Mouse (Mus musculus): ENCODE measurements around the gene Tns3. TPM values are rescaled to one million over a fixed set of nuclear protein-coding genes. Genes with fewer than 3 reads are reported as not detected.

Tns3 gene
- polyA plus RNA-seq, 1 experiment from 2014 or later = 4.1 TPM

DNA sequence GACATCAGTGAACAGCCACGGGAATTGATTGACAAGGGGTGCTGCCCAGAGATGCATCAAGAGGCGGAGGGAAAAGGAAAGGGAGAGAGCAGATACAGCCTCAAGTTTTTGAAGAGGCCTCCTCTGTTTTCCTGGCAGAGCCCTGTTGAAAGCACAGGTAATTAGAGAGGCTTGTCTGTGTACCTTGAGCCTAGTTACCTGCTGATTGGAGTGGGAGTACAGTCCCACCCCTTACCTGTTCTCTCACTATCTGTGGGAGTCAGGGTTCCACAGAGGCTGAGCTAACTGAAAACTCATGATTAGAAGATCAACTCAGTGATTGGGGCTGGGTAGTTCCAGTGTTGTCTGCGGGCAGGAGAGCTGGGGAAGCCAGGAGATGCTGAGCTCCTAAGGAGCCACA, 22.2 kb upstream of the Tns3 start:
- no peaks in the 10 kb centered on the region for H3K36me3 ChIP-seq (ENCODE audit: control insufficient read depth, insufficient read depth)
- WGBS (ENCODE audit: insufficient replicate concordance) = 36% methylated on average over 3 of the region's 3 CpGs
- H3K9me3 ChIP-seq (replicated peaks; ENCODE audit: control insufficient read depth, low read length) = no peaks in the 10 kb centered on the region
- H3K27ac ChIP-seq (ENCODE audit: low read length) = no peak overlapping the region
- no peak for ATAC-seq (ENCODE audit: low read depth)
- H3K4me2 ChIP-seq (ENCODE audit: low read depth, low read length) = no peak overlapping the region
- no peak overlapping the region for H3K9ac ChIP-seq (ENCODE audit: low read depth, low read length)
- H3K4me3 ChIP-seq (ENCODE audit: low read depth, low read length) = no peak overlapping the region
- H3K27me3 ChIP-seq (ENCODE audit: control insufficient read depth, insufficient read depth, low read depth, low read length) = no peaks in the 10 kb centered on the region
- no peaks in the 10 kb centered on the region for H3K4me1 ChIP-seq (ENCODE audit: control insufficient read depth, low read depth, low read length)

DNA sequence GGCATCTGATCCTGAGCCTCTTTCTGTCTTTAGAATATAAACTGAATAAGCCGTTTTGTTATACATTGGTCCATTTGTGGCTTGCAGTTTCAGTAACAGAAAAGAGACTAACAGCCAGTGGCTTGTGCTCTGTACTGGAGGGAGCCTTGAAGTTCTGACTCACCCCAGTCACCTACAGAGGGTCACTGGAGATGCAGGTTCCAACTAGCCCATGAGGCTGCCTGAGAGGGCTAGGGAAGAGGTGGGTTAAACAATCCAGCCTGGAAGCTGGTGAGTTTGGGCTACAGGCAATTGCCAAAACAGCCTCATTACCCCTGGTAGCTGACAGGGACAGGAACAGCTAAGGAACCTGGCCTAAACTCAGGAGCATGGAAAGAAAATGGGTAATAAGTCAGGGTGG, 21.7 kb upstream of the Tns3 start:
- Histone ChIP-seq H3K4me3 (ENCODE audit: low read depth, low read length) (no peak overlapping the region), H3K9ac (ENCODE audit: low read depth, low read length) (no peak overlapping the region), H3K27me3 (ENCODE audit: control insufficient read depth, insufficient read depth, low read depth, low read length) (no peaks in the 10 kb centered on the region), H3K4me1 (ENCODE audit: control insufficient read depth, low read depth, low read length) (no peaks in the 10 kb centered on the region), H3K4me2 (ENCODE audit: low read depth, low read length) (no peak overlapping the region), H3K9me3 (replicated peaks; ENCODE audit: control insufficient read depth, low read length) (no peaks in the 10 kb centered on the region), H3K27ac (ENCODE audit: low read length) (no peak overlapping the region), H3K36me3 (ENCODE audit: control insufficient read depth, insufficient read depth) (no peaks in the 10 kb centered on the region)
- 61% methylated on average over 1 of the region's 1 CpGs for WGBS (ENCODE audit: insufficient replicate concordance)
- no peak for ATAC-seq (ENCODE audit: low read depth)

DNA sequence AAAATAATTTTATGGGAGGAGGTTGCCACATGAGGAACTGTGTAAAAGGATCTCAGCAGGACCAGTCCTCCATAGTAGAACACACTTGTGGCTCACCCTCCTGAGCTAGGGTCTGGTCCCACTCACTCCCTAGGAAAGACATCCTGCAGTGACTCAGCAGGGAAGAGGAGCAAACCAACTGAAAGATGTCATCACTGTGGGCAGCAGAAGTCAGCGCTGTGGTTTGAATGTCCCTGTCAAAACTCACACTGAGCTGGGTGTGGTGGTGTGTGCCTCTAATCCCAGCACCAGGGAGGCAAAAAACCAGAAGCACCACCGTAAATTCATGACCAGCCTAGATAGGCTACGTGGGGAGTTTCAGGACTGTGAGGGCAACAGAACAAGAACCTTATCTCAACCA, 20.9 kb upstream of the Tns3 start:
- no peak overlapping the region for H3K27ac ChIP-seq (ENCODE audit: low read length)
- H3K4me3 ChIP-seq (ENCODE audit: low read depth, low read length) = no peak overlapping the region
- no peaks in the 10 kb centered on the region for H3K27me3 ChIP-seq (ENCODE audit: control insufficient read depth, insufficient read depth, low read depth, low read length)
- H3K9ac ChIP-seq (ENCODE audit: low read depth, low read length) = no peak overlapping the region
- no peaks in the 10 kb centered on the region for H3K36me3 ChIP-seq (ENCODE audit: control insufficient read depth, insufficient read depth)
- no peak for ATAC-seq (ENCODE audit: low read depth)
- no peaks in the 10 kb centered on the region for H3K4me1 ChIP-seq (ENCODE audit: control insufficient read depth, low read depth, low read length)
- no peak overlapping the region for H3K4me2 ChIP-seq (ENCODE audit: low read depth, low read length)
- H3K9me3 ChIP-seq (replicated peaks; ENCODE audit: control insufficient read depth, low read length) = no peaks in the 10 kb centered on the region
- WGBS (ENCODE audit: insufficient replicate concordance) = 13% methylated on average over 3 of the region's 3 CpGs

DNA sequence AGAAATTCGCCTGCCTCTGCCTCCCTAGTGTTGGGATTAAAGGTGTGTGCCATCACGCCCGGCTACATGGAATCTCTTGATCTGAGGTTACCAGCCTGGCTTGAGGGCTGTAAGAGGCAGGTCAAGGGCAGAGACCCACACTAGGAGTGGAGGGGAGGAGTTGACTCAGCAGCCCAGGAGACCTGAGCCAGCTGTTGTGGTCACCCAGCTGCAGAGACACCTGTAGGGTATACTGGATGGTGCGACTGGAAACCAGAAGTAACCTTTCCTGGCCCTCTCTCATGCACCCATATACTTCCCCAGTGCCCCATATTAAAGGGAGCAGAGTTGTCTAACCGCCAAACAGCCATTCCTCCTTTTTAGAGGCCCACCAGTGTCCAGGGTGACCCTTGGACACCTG, 19.9 kb upstream of the Tns3 start:
- H3K36me3 ChIP-seq (ENCODE audit: control insufficient read depth, insufficient read depth) = no peaks in the 10 kb centered on the region
- H3K27ac ChIP-seq (ENCODE audit: low read length) = no peak overlapping the region
- no peaks in the 10 kb centered on the region for H3K27me3 ChIP-seq (ENCODE audit: control insufficient read depth, insufficient read depth, low read depth, low read length)
- no peaks in the 10 kb centered on the region for H3K4me1 ChIP-seq (ENCODE audit: control insufficient read depth, low read depth, low read length)
- WGBS (ENCODE audit: insufficient replicate concordance) = 57% methylated on average over 5 of the region's 5 CpGs
- H3K9me3 ChIP-seq (replicated peaks; ENCODE audit: control insufficient read depth, low read length) = no peaks in the 10 kb centered on the region
- no peak overlapping the region for H3K9ac ChIP-seq (ENCODE audit: low read depth, low read length)
- H3K4me2 ChIP-seq (ENCODE audit: low read depth, low read length) = no peak overlapping the region
- no peak for ATAC-seq (ENCODE audit: low read depth)
- H3K4me3 ChIP-seq (ENCODE audit: low read depth, low read length) = no peak overlapping the region

DNA sequence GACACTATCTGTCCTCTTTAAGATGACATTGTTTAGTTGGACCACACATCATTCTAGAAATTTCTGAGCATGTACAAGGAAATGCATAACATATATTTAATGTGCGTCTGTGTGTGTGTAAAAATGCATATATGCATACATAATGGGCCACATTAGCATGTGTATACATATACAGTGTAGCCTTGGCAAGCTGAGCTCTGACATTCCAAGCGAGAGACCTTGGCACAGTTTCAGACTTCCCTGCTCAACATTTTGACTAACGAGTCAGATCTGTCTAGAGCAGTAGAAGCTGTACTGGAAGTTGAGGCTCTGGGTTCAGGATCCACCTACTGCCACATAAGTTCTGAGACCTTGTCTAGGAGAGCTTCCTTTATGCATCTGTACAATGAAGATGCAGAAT, 17.0 kb upstream of the Tns3 start:
- no peaks in the 10 kb centered on the region for H3K27me3 ChIP-seq (ENCODE audit: control insufficient read depth, insufficient read depth, low read depth, low read length)
- no peak overlapping the region for H3K9ac ChIP-seq (ENCODE audit: low read depth, low read length)
- H3K27ac ChIP-seq (ENCODE audit: low read length) = no peak overlapping the region
- no peak for ATAC-seq (ENCODE audit: low read depth)
- no peaks in the 10 kb centered on the region for H3K4me1 ChIP-seq (ENCODE audit: control insufficient read depth, low read depth, low read length)
- no peaks in the 10 kb centered on the region for H3K36me3 ChIP-seq (ENCODE audit: control insufficient read depth, insufficient read depth)
- no peaks in the 10 kb centered on the region for H3K9me3 ChIP-seq (replicated peaks; ENCODE audit: control insufficient read depth, low read length)
- H3K4me2 ChIP-seq (ENCODE audit: low read depth, low read length) = no peak overlapping the region
- 42% methylated on average over 3 of the region's 3 CpGs for WGBS (ENCODE audit: insufficient replicate concordance)
- H3K4me3 ChIP-seq (ENCODE audit: low read depth, low read length) = no peak overlapping the region

DNA sequence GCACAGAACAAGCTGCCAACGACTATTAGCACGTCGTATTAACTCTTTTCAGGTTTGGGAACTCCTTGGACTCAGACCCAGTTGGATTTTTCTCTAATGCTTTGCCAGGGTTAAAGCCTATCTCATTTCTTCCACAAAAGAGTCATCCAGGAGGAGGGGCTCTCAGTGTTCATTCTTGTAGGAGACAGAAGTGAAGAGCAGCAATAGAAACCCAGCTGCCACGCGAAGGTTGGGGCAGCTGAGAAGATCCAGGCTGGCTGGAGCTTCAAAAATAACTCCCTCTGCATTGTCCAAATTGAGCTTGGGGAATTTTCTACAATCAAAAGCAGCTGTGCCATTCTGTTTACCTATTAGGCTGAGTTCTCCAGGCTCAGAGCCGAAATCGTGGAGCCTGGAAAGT, 16.3 kb upstream of the Tns3 start:
- no peak for ATAC-seq (ENCODE audit: low read depth)
- H3K4me2 ChIP-seq (ENCODE audit: low read depth, low read length) = no peak overlapping the region
- H3K9ac ChIP-seq (ENCODE audit: low read depth, low read length) = no peak overlapping the region
- no peaks in the 10 kb centered on the region for H3K9me3 ChIP-seq (replicated peaks; ENCODE audit: control insufficient read depth, low read length)
- no peaks in the 10 kb centered on the region for H3K27me3 ChIP-seq (ENCODE audit: control insufficient read depth, insufficient read depth, low read depth, low read length)
- H3K4me3 ChIP-seq (ENCODE audit: low read depth, low read length) = no peak overlapping the region
- no peaks in the 10 kb centered on the region for H3K36me3 ChIP-seq (ENCODE audit: control insufficient read depth, insufficient read depth)
- WGBS (ENCODE audit: insufficient replicate concordance) = 59% methylated on average over 7 of the region's 7 CpGs
- H3K27ac ChIP-seq (ENCODE audit: low read length) = no peak overlapping the region
- no peaks in the 10 kb centered on the region for H3K4me1 ChIP-seq (ENCODE audit: control insufficient read depth, low read depth, low read length)

DNA sequence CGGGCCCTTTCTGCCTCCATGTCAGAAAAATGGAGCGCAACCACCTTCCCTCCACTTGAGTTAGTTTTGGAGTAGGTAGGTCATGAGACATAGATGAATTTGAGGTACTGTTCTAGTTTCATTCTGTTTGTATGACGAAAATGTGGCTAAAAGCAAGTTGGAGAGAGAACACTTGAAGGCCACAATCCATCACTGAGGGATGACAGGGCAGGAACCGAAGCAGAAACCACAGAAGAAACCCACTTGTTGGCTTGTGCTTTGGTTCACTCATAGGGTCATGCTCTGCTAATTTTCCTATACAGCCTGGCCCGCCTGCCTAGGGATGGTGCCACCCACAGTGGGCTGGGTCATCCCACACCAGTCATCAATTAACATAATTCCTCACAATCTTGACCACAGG, 14.9 kb upstream of the Tns3 start:
- Histone ChIP-seq H3K9me3 (replicated peaks; ENCODE audit: control insufficient read depth, low read length) (no peaks in the 10 kb centered on the region), H3K4me3 (ENCODE audit: low read depth, low read length) (no peak overlapping the region), H3K36me3 (ENCODE audit: control insufficient read depth, insufficient read depth) (no peaks in the 10 kb centered on the region), H3K9ac (ENCODE audit: low read depth, low read length) (no peak overlapping the region), H3K4me1 (ENCODE audit: control insufficient read depth, low read depth, low read length) (no peaks in the 10 kb centered on the region), H3K27ac (ENCODE audit: low read length) (no peak overlapping the region), H3K27me3 (ENCODE audit: control insufficient read depth, insufficient read depth, low read depth, low read length) (no peaks in the 10 kb centered on the region), H3K4me2 (ENCODE audit: low read depth, low read length) (no peak overlapping the region)
- WGBS (ENCODE audit: insufficient replicate concordance) = 51% methylated on average over 5 of the region's 5 CpGs
- ATAC-seq (ENCODE audit: low read depth) = no peak

DNA sequence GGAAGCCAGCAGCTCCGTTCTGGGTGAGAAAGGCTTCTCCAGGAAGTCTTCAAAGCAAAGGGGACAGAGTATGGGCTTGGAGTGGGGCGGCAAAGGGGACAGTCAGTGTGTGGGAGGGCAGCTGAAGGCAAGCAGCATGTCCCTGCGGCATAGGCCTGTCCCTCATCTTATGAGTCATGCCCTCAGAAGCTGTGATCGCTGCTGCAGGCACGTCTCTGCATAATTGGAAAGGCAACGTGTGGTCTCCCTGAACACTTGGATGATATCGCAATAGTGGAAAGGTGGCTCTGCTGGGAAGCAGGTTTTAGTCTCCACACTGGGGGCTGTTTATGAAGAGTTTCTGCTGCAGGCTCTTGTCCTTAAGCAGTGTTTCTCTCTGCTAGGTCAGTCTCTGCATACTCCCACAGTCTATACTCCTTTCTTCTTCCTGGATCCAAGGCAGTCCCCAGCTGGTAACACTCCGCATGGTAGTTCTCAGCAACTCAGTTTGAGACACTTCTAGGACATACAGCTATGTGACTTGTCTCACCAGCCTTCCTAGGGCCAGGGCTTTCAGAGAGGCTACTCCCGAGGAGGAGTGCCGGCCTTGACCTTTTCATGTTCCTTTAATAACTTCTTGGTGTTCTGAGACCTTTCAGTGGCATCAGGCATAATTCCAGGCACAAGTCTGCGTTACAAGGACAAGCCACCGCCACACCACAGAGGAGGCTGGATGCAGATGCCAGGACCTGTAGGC, 14.1 kb upstream of the Tns3 start:
- 51% methylated on average over 12 of the region's 12 CpGs for WGBS (ENCODE audit: insufficient replicate concordance)

DNA sequence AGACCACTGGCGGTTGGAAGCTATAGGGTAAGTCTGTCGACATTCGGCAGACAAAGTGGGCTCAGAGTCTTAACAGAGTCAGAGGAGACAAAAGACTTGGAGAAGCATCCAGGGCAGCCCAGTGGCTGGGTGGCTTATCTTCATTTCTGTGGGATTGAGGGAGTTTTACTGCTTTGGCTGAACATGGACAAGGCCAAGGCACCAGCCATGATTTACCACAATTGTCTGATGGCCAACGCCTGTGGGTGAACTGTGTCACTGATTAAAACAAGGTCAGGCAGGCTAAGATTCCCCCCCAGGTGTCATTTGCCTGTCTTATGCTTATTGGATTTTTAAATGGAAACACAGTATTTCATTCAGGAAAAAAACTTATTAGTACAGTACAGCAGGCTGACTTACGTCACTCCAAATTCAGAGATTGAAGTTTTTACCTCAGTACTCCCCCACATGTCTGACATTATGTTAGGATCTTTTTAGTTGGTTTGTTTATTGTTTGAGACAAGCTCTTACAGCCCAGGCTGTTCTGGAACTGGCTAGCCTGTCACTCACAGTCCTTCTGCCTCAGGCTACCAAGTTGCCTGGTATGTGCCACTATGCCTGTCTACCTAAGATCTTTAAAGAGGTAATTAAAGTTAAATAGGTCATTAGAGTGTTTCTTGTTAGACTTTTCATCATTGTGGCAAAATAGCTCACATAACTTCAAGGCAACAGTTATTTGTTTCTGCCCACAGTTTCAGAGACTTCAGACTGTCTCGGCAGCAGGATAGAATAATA, 11.6 kb upstream of the Tns3 start:
- no peaks in the 10 kb centered on the region for H3K27me3 ChIP-seq (ENCODE audit: control insufficient read depth, insufficient read depth, low read depth, low read length)
- no peaks in the 10 kb centered on the region for H3K9me3 ChIP-seq (replicated peaks; ENCODE audit: control insufficient read depth, low read length)
- no peak overlapping the region for H3K4me2 ChIP-seq (ENCODE audit: low read depth, low read length)
- H3K27ac ChIP-seq (ENCODE audit: low read length) = no peak overlapping the region
- WGBS (ENCODE audit: insufficient replicate concordance) = 68% methylated on average over 6 of the region's 6 CpGs
- H3K9ac ChIP-seq (ENCODE audit: low read depth, low read length) = no peak overlapping the region
- ATAC-seq (ENCODE audit: low read depth) = no peak
- no peaks in the 10 kb centered on the region for H3K4me1 ChIP-seq (ENCODE audit: control insufficient read depth, low read depth, low read length)
- H3K4me3 ChIP-seq (ENCODE audit: low read depth, low read length) = no peak overlapping the region
- no peaks in the 10 kb centered on the region for H3K36me3 ChIP-seq (ENCODE audit: control insufficient read depth, insufficient read depth)

More for the DNA sequence above, 14.1 kb upstream of the Tns3 start:
- H3K9ac ChIP-seq (ENCODE audit: low read depth, low read length) = no peak overlapping the region
- no peak overlapping the region for H3K4me2 ChIP-seq (ENCODE audit: low read depth, low read length)
- H3K27ac ChIP-seq (ENCODE audit: low read length) = no peak overlapping the region
- H3K9me3 ChIP-seq (replicated peaks; ENCODE audit: control insufficient read depth, low read length) = no peaks in the 10 kb centered on the region
- H3K36me3 ChIP-seq (ENCODE audit: control insufficient read depth, insufficient read depth) = no peaks in the 10 kb centered on the region
- no peak for ATAC-seq (ENCODE audit: low read depth)
- no peak overlapping the region for H3K4me3 ChIP-seq (ENCODE audit: low read depth, low read length)
- no peaks in the 10 kb centered on the region for H3K27me3 ChIP-seq (ENCODE audit: control insufficient read depth, insufficient read depth, low read depth, low read length)
- no peaks in the 10 kb centered on the region for H3K4me1 ChIP-seq (ENCODE audit: control insufficient read depth, low read depth, low read length)
